Comparison of ENCODE assay signal across 8 mouse cellular contexts in genomic region chr11:58955143-58955867, GRCm38 (mm10). TPM values are rescaled to one million over a fixed set of nuclear protein-coding genes. Genes with fewer than 3 reads are reported as not detected.
A peak's percentile ranks its signal among the peaks of the same experiment; 100 is the strongest.
DNase-seq lines count a peak whose midpoint lies in the region; ATAC-seq and TF ChIP-seq lines count a peak whose summit lies in the region.

No protein-coding gene starts in this region.

- WGBS in heart, embryonic 11.5 days (ENCODE audit: insufficient replicate concordance): under 1% methylated on average over 20 of the region's 20 CpGs
- under 1% methylated on average over 20 of the region's 20 CpGs for WGBS in embryonic facial prominence, embryonic 15.5 days
- under 1% methylated on average over 20 of the region's 20 CpGs for WGBS in kidney, postnatal 0 days
- under 1% methylated on average over 20 of the region's 20 CpGs for WGBS in midbrain, embryonic 15.5 days

- no peak for ATAC-seq in heart, embryonic 11.5 days (replicated peaks; ENCODE audit: insufficient number of reproducible peaks, low FRiP score, low TSS enrichment)
- peak; percentile 9 for ATAC-seq in CD4-positive, CD25-positive, alpha-beta regulatory T cell, adult 4 months
- ATAC-seq in embryonic facial prominence, embryonic 15.5 days (ENCODE audit: insufficient number of reproducible peaks, low FRiP score, low TSS enrichment, low read depth): no peak; the same call in 1 of the 2 replicates
- no peak; the same call in 1 of the 2 replicates for ATAC-seq in kidney, postnatal 0 days (replicated peaks; ENCODE audit: low FRiP score, low read depth)
- no peak; the same call in 1 of the 2 replicates for ATAC-seq in midbrain, embryonic 15.5 days (replicated peaks)

- H3K4me2 ChIP-seq in heart, embryonic 11.5 days: peak overlapping the region; percentile 87
- peak overlapping the region; percentile 93 for H3K4me2 ChIP-seq in embryonic facial prominence, embryonic 15.5 days (replicated peaks)
- H3K4me2 ChIP-seq in kidney, postnatal 0 days (ENCODE audit: low read length): peak overlapping the region; percentile 66
- H3K4me2 ChIP-seq in midbrain, embryonic 15.5 days: peak overlapping the region; percentile 58

- peak overlapping the region; percentile 96 for H3K9ac ChIP-seq in heart, embryonic 11.5 days (ENCODE audit: low read depth, low read length)
- H3K9ac ChIP-seq in embryonic facial prominence, embryonic 15.5 days: peak overlapping the region; percentile 86
- peak overlapping the region; percentile 87 for H3K9ac ChIP-seq in kidney, postnatal 0 days (ENCODE audit: low read depth, low read length)
- H3K9ac ChIP-seq in midbrain, embryonic 15.5 days: peak overlapping the region; percentile 87

- peak overlapping the region; percentile 82 for H3K4me3 ChIP-seq in heart, embryonic 11.5 days (ENCODE audit: low read depth, low read length)
- peak overlapping the region; percentile 69 for H3K4me3 ChIP-seq in embryonic facial prominence, embryonic 15.5 days (replicated peaks)
- H3K4me3 ChIP-seq in kidney, postnatal 0 days (replicated peaks; ENCODE audit: low read depth, low read length): peak overlapping the region; percentile 76
- H3K4me3 ChIP-seq in midbrain, embryonic 15.5 days: peak overlapping the region; percentile 97

- no peaks in the 10 kb centered on the region for H3K36me3 ChIP-seq in heart, embryonic 11.5 days (ENCODE audit: control insufficient read depth, insufficient read depth, low read length)
- H3K36me3 ChIP-seq in embryonic facial prominence, embryonic 15.5 days: peaks cover 4% of the 10 kb centered on the region; the same call in 1 of the 2 replicates
- no peaks in the 10 kb centered on the region for H3K36me3 ChIP-seq in kidney, postnatal 0 days (ENCODE audit: insufficient read depth, low read length)
- no peaks in the 10 kb centered on the region for H3K36me3 ChIP-seq in midbrain, embryonic 15.5 days (replicated peaks)

- H3K9me3 ChIP-seq in heart, embryonic 11.5 days (replicated peaks; ENCODE audit: control insufficient read depth, low read length): no peaks in the 10 kb centered on the region
- no peaks in the 10 kb centered on the region for H3K9me3 ChIP-seq in embryonic facial prominence, embryonic 15.5 days (replicated peaks)
- H3K9me3 ChIP-seq in kidney, postnatal 0 days (replicated peaks; ENCODE audit: low read length): no peaks in the 10 kb centered on the region
- H3K9me3 ChIP-seq in midbrain, embryonic 15.5 days: no peaks in the 10 kb centered on the region

- peaks cover 15% of the 10 kb centered on the region for H3K27me3 ChIP-seq in heart, embryonic 11.5 days (ENCODE audit: control insufficient read depth, insufficient read depth, low read length)
- peaks cover 8% of the 10 kb centered on the region for H3K27me3 ChIP-seq in embryonic facial prominence, embryonic 15.5 days
- H3K27me3 ChIP-seq in kidney, postnatal 0 days (ENCODE audit: insufficient read depth, low read length): no peaks in the 10 kb centered on the region; the same call in 1 of the 2 replicates
- no peaks in the 10 kb centered on the region for H3K27me3 ChIP-seq in midbrain, embryonic 15.5 days (replicated peaks)

- DNase-seq in heart, adult 8-10 months (ENCODE audit: low spot score): no peak
- DNase-seq in kidney, postnatal 0 days (ENCODE audit: low spot score): peak; percentile 82
- DNase-seq in frontal cortex, postnatal 36 days (ENCODE audit: low spot score in 2 of 2): no peak
- no peak for DNase-seq in right cerebral cortex, adult 18-20 months

- peaks cover 29% of the 10 kb centered on the region for H3K4me1 ChIP-seq in heart, embryonic 11.5 days (ENCODE audit: control insufficient read depth, insufficient read depth, low read length)
- H3K4me1 ChIP-seq in embryonic facial prominence, embryonic 15.5 days: peaks cover 41% of the 10 kb centered on the region
- H3K4me1 ChIP-seq in kidney, postnatal 0 days (replicated peaks; ENCODE audit: insufficient read depth, low read length): peaks cover 10% of the 10 kb centered on the region; the same call in 1 of the 2 replicates
- peaks cover 60% of the 10 kb centered on the region for H3K4me1 ChIP-seq in midbrain, embryonic 15.5 days

- TF ChIP-seq CTCF in kidney, postnatal 0 days (IDR thresholded peaks at IDR 0.05; ENCODE audit: low read depth): no peak; the same call in 1 of the 2 replicates

- peak overlapping the region; percentile 99 for H3K27ac ChIP-seq in heart, embryonic 11.5 days (ENCODE audit: low read depth, low read length)
- H3K27ac ChIP-seq in embryonic facial prominence, embryonic 15.5 days (replicated peaks): peak overlapping the region; percentile 100
- peak overlapping the region; percentile 97 for H3K27ac ChIP-seq in kidney, postnatal 0 days
- peak overlapping the region; percentile 99 for H3K27ac ChIP-seq in midbrain, embryonic 15.5 days

RNA-seq across cellular contexts. Expression of gene Hist3h2a, which starts 0.8 kb away (rescaled TPM):
- polyA plus RNA-seq in heart, embryonic 11.5 days (2014; fragmentation: Nextera tagmentation; extraction: Ambion mirVana): 22.5 and 23.3 TPM in 2 replicates
- 10 to 100 TPM; 10.5 to 17.8 (median 16.0) TPM for total RNA-seq in heart, adult 8-10 months (2022)
- polyA plus RNA-seq in CD4-positive, CD25-positive, alpha-beta regulatory T cell, adult 4 months (2017; shearing (Covaris generic)): 10 to 100 TPM in 1 of 2 experiments, 1 to 10 TPM in 1; 9.6 to 10.3 TPM
- 37.0 and 38.3 TPM in 2 replicates for polyA plus RNA-seq in embryonic facial prominence, embryonic 15.5 days (2015; fragmentation: Nextera tagmentation; extraction: Ambion mirVana)
- 40.9 and 41.2 TPM in 2 replicates for polyA plus RNA-seq in kidney, postnatal 0 days (2015; fragmentation: Nextera tagmentation; extraction: Ambion mirVana)
- 119 and 121 TPM in 2 replicates for polyA plus RNA-seq in midbrain, embryonic 15.5 days (2015; fragmentation: Nextera tagmentation; extraction: Ambion mirVana)

RNA-seq across cellular contexts. Expression of gene Trim17, which starts 0.8 kb away (rescaled TPM):
- polyA plus RNA-seq in heart, embryonic 11.5 days (2014; fragmentation: Nextera tagmentation; extraction: Ambion mirVana): 1.0 and 1.1 TPM in 2 replicates
- total RNA-seq in heart, adult 8-10 months (2022): under 1 TPM in 3 of 4 experiments, not detected in 1; 0.06 to 0.20 (median 0.08) TPM
- polyA plus RNA-seq in CD4-positive, CD25-positive, alpha-beta regulatory T cell, adult 4 months (2017; shearing (Covaris generic)): under 1 TPM; 0.28 to 0.46 TPM
- polyA plus RNA-seq in embryonic facial prominence, embryonic 15.5 days (2015; fragmentation: Nextera tagmentation; extraction: Ambion mirVana): 0.42 and 0.59 TPM in 2 replicates
- polyA plus RNA-seq in kidney, postnatal 0 days (2015; fragmentation: Nextera tagmentation; extraction: Ambion mirVana): 0.32 and 0.37 TPM in 2 replicates
- 1.5 and 2.0 TPM in 2 replicates for polyA plus RNA-seq in midbrain, embryonic 15.5 days (2015; fragmentation: Nextera tagmentation; extraction: Ambion mirVana)

RNA-seq across cellular contexts. Expression of gene Hist3h2ba, which starts 6.6 kb away (rescaled TPM):
- 6.4 and 8.4 TPM in 2 replicates for polyA plus RNA-seq in heart, embryonic 11.5 days (2014; fragmentation: Nextera tagmentation; extraction: Ambion mirVana)
- 1 to 10 TPM in 3 of 4 experiments, not detected in 1; 1.3 to 1.4 (median 1.3) TPM for total RNA-seq in heart, adult 8-10 months (2022)
- 1 to 10 TPM; 4.9 to 6.6 TPM for polyA plus RNA-seq in CD4-positive, CD25-positive, alpha-beta regulatory T cell, adult 4 months (2017; shearing (Covaris generic))
- polyA plus RNA-seq in embryonic facial prominence, embryonic 15.5 days (2015; fragmentation: Nextera tagmentation; extraction: Ambion mirVana): 43.6 and 55.8 TPM in 2 replicates
- polyA plus RNA-seq in kidney, postnatal 0 days (2015; fragmentation: Nextera tagmentation; extraction: Ambion mirVana): 43.9 and 45.8 TPM in 2 replicates
- polyA plus RNA-seq in midbrain, embryonic 15.5 days (2015; fragmentation: Nextera tagmentation; extraction: Ambion mirVana): 311 and 338 TPM in 2 replicates

RNA-seq across cellular contexts. Expression of gene Rnf187, which starts 16.6 kb away (rescaled TPM):
- 172 and 192 TPM in 2 replicates for polyA plus RNA-seq in heart, embryonic 11.5 days (2014; fragmentation: Nextera tagmentation; extraction: Ambion mirVana)
- 100 to 1,000 TPM; 165 to 184 (median 175) TPM for total RNA-seq in heart, adult 8-10 months (2022)
- 10 to 100 TPM in 1 of 2 experiments, 1 to 10 TPM in 1; 10.0 to 18.7 TPM for polyA plus RNA-seq in CD4-positive, CD25-positive, alpha-beta regulatory T cell, adult 4 months (2017; shearing (Covaris generic))
- 243 and 249 TPM in 2 replicates for polyA plus RNA-seq in embryonic facial prominence, embryonic 15.5 days (2015; fragmentation: Nextera tagmentation; extraction: Ambion mirVana)
- 238 and 249 TPM in 2 replicates for polyA plus RNA-seq in kidney, postnatal 0 days (2015; fragmentation: Nextera tagmentation; extraction: Ambion mirVana)
- polyA plus RNA-seq in midbrain, embryonic 15.5 days (2015; fragmentation: Nextera tagmentation; extraction: Ambion mirVana): 626 and 662 TPM in 2 replicates

RNA-seq across cellular contexts. Expression of gene Trim11, which starts 22.6 kb away (rescaled TPM):
- 26.1 and 27.5 TPM in 2 replicates for polyA plus RNA-seq in heart, embryonic 11.5 days (2014; fragmentation: Nextera tagmentation; extraction: Ambion mirVana)
- 10 to 100 TPM; 14.7 to 18.9 (median 16.5) TPM for total RNA-seq in heart, adult 8-10 months (2022)
- 10 to 100 TPM; 23.7 to 27.1 TPM for polyA plus RNA-seq in CD4-positive, CD25-positive, alpha-beta regulatory T cell, adult 4 months (2017; shearing (Covaris generic))
- 23.3 and 24.1 TPM in 2 replicates for polyA plus RNA-seq in embryonic facial prominence, embryonic 15.5 days (2015; fragmentation: Nextera tagmentation; extraction: Ambion mirVana)
- 16.3 and 16.7 TPM in 2 replicates for polyA plus RNA-seq in kidney, postnatal 0 days (2015; fragmentation: Nextera tagmentation; extraction: Ambion mirVana)
- polyA plus RNA-seq in midbrain, embryonic 15.5 days (2015; fragmentation: Nextera tagmentation; extraction: Ambion mirVana): 22.1 and 24.1 TPM in 2 replicates
